Mouse (Mus musculus) myocyte (in vitro differentiated cells): ENCODE data around the gene Tmem87b. TPM values are rescaled to one million over a fixed set of nuclear protein-coding genes. Genes with fewer than 3 reads are reported as not detected.

Source experiments
- H3K27me3 ChIP-seq: one replicate; pipeline ENCODE4 v1.6.1; 2011; ENCODE audit not compliant: control insufficient read depth, insufficient read depth, insufficient read length
- H3K36me3 ChIP-seq: one replicate; pipeline ENCODE4 v1.6.1; 2011; ENCODE audit not compliant: control insufficient read depth, insufficient read depth
- H3K4me2 ChIP-seq: one replicate; pipeline ENCODE4 v1.6.1; 2011; ENCODE audit warnings: low read depth, control low read depth
- H3K4me3 ChIP-seq: one replicate; pipeline ENCODE4 v1.5.1; 2011; ENCODE audit warnings: mild to moderate bottlenecking, control low read depth, moderate library complexity
- H3K79me2 ChIP-seq: one replicate; pipeline ENCODE4 v1.6.1; 2011; ENCODE audit not compliant: control insufficient read depth, insufficient read depth
- H3ac ChIP-seq: one replicate; pipeline ENCODE4 v1.6.1; 2011; ENCODE audit not compliant: control insufficient read depth, insufficient read length
- CEBPB ChIP-seq: IDR thresholded peaks from 2 replicates; pipeline ENCODE4 v1.6.1; 2011; ENCODE audit warnings: mild to moderate bottlenecking, moderate library complexity; ENCODE audit not compliant: poor library complexity, insufficient read depth, severe bottlenecking
- E2F4 ChIP-seq: IDR thresholded peaks from one replicate; pipeline ENCODE4 v1.6.1; 2011; ENCODE audit warnings: mild to moderate bottlenecking, control low read depth, moderate library complexity; ENCODE audit not compliant: insufficient read depth
- MAX ChIP-seq: IDR thresholded peaks from one replicate; pipeline ENCODE4 v1.6.1; 2011; ENCODE audit warnings: low read depth, mild to moderate bottlenecking, control low read depth
- MYOD1 ChIP-seq, 3 experiments: IDR thresholded peaks; one replicate each; pipeline ENCODE4 v1.6.1; 2011; ENCODE audit warnings: control low read depth in 2 of 3, low read depth in 2 of 3, mild to moderate bottlenecking in 2 of 3, moderate library complexity in 1 of 3; ENCODE audit not compliant: insufficient read length in 2 of 3, control insufficient read depth in 1 of 3
- MYOG ChIP-seq, 3 experiments: IDR thresholded peaks; one replicate each; pipeline ENCODE4 v1.6.1; 2011; ENCODE audit warnings: control low read depth in 2 of 3, low read depth in 2 of 3, mild to moderate bottlenecking in 2 of 3; ENCODE audit not compliant: insufficient read length in 2 of 3, control insufficient read depth in 1 of 3, insufficient read depth in 1 of 3
- POLR2A ChIP-seq: IDR thresholded peaks from one replicate; pipeline ENCODE4 v1.6.1; 2011; ENCODE audit warnings: low read depth, mild to moderate bottlenecking, control low read depth, moderate library complexity; ENCODE audit not compliant: insufficient read length
- POLR2AphosphoS2 ChIP-seq: IDR thresholded peaks from one replicate; pipeline ENCODE4 v1.6.1; 2011; ENCODE audit warnings: low read depth, control low read depth; ENCODE audit not compliant: insufficient read length
- REST ChIP-seq: IDR thresholded peaks from one replicate; pipeline ENCODE4 v1.6.1; 2011; ENCODE audit warnings: mild to moderate bottlenecking, control low read depth, moderate library complexity; ENCODE audit not compliant: insufficient read depth, insufficient read length
- SRF ChIP-seq: IDR thresholded peaks from one replicate; pipeline ENCODE4 v1.6.1; 2011; ENCODE audit warnings: low read depth; ENCODE audit not compliant: control insufficient read depth, insufficient read length
- TCF12 ChIP-seq: IDR thresholded peaks from one replicate; pipeline ENCODE4 v1.6.1; 2011; ENCODE audit warnings: mild to moderate bottlenecking, control low read depth; ENCODE audit not compliant: poor library complexity, insufficient read depth, severe bottlenecking
- TCF3 ChIP-seq: IDR thresholded peaks from one replicate; pipeline ENCODE4 v1.6.1; 2011; ENCODE audit warnings: low read depth, control low read depth; ENCODE audit not compliant: insufficient read length
- USF1 ChIP-seq: IDR thresholded peaks from one replicate; pipeline ENCODE4 v1.6.1; 2011; ENCODE audit warnings: low read depth, mild to moderate bottlenecking, control low read depth, moderate library complexity
- polyA plus RNA-seq: library from polyadenylated mRNA; unstranded; fragments of >200 nt; fragmentation: generic; extraction: Trizol; gene quantifications from one replicate; pipeline ENCODE4 v1.2.1, GENCODE M21; 2012; ENCODE audit warnings: missing spikeins

The Tmem87b gene
- polyA plus RNA-seq, 1 experiment: 5.4 TPM

DNA sequence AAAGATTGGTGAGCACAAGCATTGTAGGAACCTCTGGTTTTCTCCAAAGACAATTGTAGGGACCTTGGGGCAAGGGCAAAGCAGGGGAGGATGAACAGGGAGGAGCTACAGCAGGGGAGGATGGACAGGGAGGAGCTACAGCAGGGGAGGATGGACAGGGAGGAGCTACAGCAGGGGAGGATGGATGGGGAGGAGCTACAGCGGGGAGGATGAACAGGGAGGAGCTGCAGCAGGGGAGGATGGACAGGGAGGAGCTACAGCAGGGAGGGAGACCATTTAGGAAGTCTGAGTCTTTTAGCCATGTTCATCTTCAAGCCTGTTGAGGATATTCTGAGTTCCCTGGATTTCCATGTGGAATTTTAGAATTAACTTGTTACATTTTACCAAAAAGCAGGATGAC lies 31.1 kb upstream of the Tmem87b start:
- Histone ChIP-seq H3K4me3 (no peak overlapping the region), H3K36me3 (no peaks in the 10 kb centered on the region), H3K4me2 (no peak overlapping the region), H3K79me2 (no peaks in the 10 kb centered on the region), H3K27me3 (no peaks in the 10 kb centered on the region), H3ac (no peak overlapping the region)
- no peak for TF ChIP-seq MYOD1 (IDR thresholded peaks at IDR 0.05; ENCODE audit: control insufficient read depth in 1 of 3, insufficient read length in 2 of 3, low read depth in 2 of 3)

DNA sequence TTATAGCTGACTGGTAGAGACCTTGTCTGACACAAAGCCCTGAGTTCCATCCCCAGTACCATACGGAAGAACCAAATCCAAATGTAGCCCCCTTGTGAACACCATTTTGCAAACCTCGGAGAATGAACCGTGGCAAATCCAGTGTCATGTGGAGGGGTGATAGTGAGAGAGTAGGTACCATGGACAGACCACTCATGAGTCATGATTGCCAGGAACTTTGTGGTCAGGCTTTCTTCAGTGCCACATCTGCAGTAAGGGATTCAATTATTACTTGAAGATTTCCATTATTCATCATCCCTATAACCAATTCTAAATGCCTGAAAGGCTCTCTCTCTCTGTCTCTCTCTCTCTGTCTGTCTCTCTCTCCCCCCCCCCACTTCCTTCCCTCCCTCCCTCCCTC lies 30.1 kb upstream of the Tmem87b start:
- peak overlapping the region; percentile 25 for H3K4me2 ChIP-seq
- H3K36me3 ChIP-seq: no peaks in the 10 kb centered on the region
- no peak overlapping the region for H3ac ChIP-seq
- no peak overlapping the region for H3K4me3 ChIP-seq
- H3K79me2 ChIP-seq: no peaks in the 10 kb centered on the region
- TF ChIP-seq MYOG (IDR thresholded peaks at IDR 0.05; ENCODE audit: control insufficient read depth in 1 of 3, insufficient read depth in 1 of 3, insufficient read length in 2 of 3, low read depth in 2 of 3) (no peak), REST (peak; percentile 73), MYOD1 (IDR thresholded peaks at IDR 0.05; ENCODE audit: control insufficient read depth in 1 of 3, insufficient read length in 2 of 3, low read depth in 2 of 3) (no peak)
- H3K27me3 ChIP-seq: no peaks in the 10 kb centered on the region

DNA sequence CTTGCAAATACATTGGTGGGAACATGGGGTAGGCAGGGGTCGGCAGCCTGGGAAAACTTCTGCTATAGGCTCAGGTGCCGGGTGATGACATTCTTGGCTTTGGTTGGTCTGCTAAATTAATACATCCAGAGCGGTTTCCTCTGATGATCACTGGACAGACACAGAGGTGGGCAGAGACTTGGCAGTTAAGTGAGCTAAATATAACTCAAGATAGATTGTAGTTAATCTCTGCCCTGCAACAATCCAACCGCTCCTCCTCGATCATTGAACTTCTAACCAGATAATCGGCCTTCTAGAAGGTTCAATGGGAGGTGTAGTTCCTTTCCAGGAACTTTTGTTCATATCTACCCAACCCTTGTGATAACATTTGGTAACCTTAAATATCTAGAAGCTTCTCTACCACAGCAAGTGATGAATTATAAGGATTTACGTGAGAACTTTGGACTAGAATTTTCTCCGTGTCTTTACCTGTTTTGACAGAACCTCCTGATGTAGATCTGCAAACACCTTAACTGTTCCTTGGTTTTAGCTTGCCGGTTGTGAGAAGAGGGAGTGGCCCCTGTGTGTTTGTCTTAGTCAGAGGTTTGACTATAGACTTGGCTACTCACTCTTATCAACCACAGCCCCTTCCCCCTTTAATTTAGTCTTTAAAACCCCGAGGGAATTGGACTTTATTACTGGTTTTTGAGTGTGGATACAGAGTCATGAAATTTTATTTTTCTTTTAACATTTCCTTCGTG lies 26.9 kb upstream of the Tmem87b start:
- H3K4me3 ChIP-seq: no peak overlapping the region
- H3K4me2 ChIP-seq: no peak overlapping the region
- TF ChIP-seq POLR2A: no peak
- TF ChIP-seq E2F4: no peak
- TF ChIP-seq TCF12: no peak
- no peak for TF ChIP-seq SRF
- TF ChIP-seq MAX: no peak
- TF ChIP-seq TCF3: no peak
- TF ChIP-seq CEBPB: no peak
- no peak for TF ChIP-seq MYOD1 (IDR thresholded peaks at IDR 0.05; ENCODE audit: control insufficient read depth in 1 of 3, insufficient read length in 2 of 3, low read depth in 2 of 3)
- no peak for TF ChIP-seq POLR2AphosphoS2
- no peak for TF ChIP-seq USF1
- no peak for TF ChIP-seq MYOG (IDR thresholded peaks at IDR 0.05; ENCODE audit: control insufficient read depth in 1 of 3, insufficient read depth in 1 of 3, insufficient read length in 2 of 3, low read depth in 2 of 3)
- no peak for TF ChIP-seq REST
- no peak overlapping the region for H3ac ChIP-seq
- H3K36me3 ChIP-seq: no peaks in the 10 kb centered on the region
- no peaks in the 10 kb centered on the region for H3K79me2 ChIP-seq
- no peaks in the 10 kb centered on the region for H3K27me3 ChIP-seq

DNA sequence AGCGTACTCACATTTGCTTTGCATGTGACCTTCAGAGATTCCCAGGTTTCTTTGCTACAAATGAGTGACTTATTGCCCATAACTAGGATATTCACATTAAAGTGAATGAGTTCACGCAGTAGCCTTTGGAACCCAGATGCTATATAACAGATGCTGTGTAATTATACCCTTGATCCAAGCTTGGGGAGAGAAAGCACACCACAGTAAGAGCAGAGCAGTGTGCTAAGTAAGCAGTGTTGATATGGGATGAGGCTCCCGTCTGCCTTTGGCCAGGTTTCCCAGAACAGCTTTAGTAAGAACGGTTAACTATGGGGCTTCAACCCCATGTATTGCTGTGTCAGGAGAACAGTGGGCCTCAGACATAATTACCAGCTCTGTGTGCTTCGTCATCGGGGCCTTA lies 24.0 kb upstream of the Tmem87b start:
- Histone ChIP-seq H3K79me2 (no peaks in the 10 kb centered on the region), H3K4me3 (no peak overlapping the region), H3K36me3 (no peaks in the 10 kb centered on the region), H3K27me3 (no peaks in the 10 kb centered on the region), H3ac (no peak overlapping the region), H3K4me2 (no peak overlapping the region)
- no peak for TF ChIP-seq TCF12
- no peak for TF ChIP-seq SRF
- no peak for TF ChIP-seq USF1
- no peak for TF ChIP-seq MYOD1 (IDR thresholded peaks at IDR 0.05; ENCODE audit: control insufficient read depth in 1 of 3, insufficient read length in 2 of 3, low read depth in 2 of 3)
- TF ChIP-seq TCF3: no peak
- TF ChIP-seq POLR2A: no peak
- TF ChIP-seq E2F4: no peak
- TF ChIP-seq MAX: no peak
- no peak for TF ChIP-seq CEBPB

DNA sequence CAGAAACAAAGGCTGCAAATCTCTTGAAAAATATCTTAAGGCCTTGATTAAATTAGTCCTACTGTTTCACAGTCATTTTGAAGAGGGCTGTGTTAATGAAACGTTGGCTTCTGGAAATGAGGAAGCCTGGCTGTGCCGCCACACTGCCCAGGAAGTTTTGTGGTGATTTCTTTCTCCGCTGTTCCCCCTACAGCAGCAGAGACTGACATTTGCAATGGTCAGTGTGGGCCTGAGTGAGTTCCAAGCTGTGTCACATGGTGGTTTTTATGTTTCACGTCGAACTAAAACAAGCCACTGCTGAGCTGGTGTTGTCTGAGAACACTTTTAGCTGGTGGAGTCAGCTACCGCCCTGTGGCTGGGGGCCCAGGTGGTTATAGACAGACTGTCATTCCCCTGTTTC lies 21.5 kb upstream of the Tmem87b start:
- Histone ChIP-seq H3K4me2 (no peak overlapping the region), H3K36me3 (no peaks in the 10 kb centered on the region), H3K4me3 (no peak overlapping the region), H3ac (no peak overlapping the region), H3K79me2 (no peaks in the 10 kb centered on the region), H3K27me3 (no peaks in the 10 kb centered on the region)
- no peak for TF ChIP-seq MAX
- TF ChIP-seq E2F4: no peak
- TF ChIP-seq USF1: no peak
- no peak for TF ChIP-seq TCF12
- TF ChIP-seq SRF: no peak
- no peak for TF ChIP-seq MYOG (IDR thresholded peaks at IDR 0.05; ENCODE audit: control insufficient read depth in 1 of 3, insufficient read depth in 1 of 3, insufficient read length in 2 of 3, low read depth in 2 of 3)
- no peak for TF ChIP-seq POLR2AphosphoS2
- TF ChIP-seq REST: no peak
- no peak for TF ChIP-seq TCF3
